Mouse (Mus musculus): ENCODE results near the gene Stat6.

The Stat6 gene

DNA sequence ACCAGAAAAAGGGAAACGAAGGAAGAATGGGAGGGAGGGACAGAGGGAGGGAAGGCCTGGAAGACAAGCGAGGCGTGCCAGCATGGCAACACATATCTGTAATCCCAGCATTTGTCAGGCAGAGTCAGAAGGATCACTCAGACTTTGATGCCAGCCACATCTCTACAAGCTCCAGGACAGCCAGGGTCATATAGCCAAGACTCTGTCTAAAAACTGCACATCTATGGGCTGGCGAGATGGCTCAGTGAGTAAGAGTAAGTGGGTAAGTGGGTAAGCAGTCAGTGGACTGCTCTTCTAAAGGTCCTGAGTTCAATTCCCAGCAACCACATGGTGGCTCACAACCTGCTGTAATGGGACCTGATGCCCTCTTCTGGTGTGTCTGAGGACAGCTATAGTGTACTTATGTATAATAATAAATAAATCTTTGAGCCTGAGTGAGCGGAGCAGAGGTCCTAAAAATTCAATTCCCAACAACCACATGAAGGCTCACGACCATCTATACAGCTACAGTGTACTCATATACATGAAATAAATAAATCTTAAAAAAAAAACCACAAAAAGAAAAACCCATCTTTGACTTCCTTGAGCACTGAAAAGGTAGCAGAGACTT is 31.4 kb downstream of the Stat6 start:
- DNase-seq (ENCODE audit: low spot score) = no peak

DNA sequence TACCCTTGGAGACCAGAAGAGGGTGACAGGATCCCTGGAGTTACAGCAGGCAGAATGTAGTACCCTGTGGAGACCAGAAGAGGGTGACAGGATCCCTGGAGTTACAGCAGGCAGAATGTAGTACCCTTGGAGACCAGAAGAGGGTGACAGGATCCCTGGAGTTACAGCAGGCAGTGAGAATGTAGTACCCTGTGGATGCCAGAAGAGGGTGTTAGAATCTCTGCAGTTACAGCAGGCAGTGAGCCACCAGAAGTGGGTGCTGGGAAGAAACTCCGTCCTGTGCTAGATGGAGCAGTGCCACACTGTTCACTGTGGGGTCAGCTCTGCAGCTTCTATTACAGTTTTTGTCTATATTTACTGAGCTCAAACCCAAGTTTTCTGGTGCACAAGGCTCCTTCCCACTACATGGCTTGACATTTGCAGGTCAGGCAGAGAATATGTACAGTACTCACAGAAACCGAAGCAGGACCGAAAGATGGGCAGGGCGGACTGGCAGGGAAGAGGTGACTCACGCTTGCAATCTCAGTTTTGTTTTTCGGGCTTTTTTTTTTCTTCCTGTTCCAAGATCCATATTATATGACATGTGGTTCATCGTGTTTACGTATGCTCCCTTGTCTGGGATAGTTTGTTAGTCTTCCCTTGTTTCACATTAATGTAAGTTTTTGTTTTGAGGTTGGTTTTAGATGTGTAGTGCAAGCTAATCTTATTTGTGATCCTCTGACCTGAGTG is 32.2 kb downstream of the Stat6 start:
- DNase-seq (ENCODE audit: low spot score) = peak; percentile 78

DNA sequence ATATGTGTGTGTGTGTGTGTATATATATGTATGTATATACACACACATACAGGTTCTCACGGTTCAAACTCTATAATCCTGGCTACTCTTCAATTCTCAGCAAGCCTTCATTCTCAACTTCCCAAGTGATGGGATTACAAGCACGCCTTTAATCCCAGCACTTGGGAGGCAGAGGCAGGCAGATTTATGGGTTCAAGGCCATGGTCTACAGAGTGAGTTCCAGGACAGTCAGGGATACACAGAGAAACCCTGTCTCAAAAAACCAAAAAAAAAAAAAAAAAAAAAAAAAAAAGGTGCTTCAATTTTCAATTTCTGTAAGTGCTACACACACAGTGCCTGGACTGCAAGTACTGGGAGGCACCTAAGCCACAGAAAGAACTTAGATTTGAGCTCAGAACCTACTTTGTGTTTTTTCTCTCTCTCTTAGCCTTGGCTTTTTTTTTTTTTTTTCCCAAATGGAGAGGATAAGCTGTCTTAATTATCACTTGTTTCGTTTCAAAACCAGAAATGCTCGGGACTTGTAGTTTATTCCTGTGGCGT is 33.1 kb downstream of the Stat6 start:
- no peak for DNase-seq (ENCODE audit: low spot score)

DNA sequence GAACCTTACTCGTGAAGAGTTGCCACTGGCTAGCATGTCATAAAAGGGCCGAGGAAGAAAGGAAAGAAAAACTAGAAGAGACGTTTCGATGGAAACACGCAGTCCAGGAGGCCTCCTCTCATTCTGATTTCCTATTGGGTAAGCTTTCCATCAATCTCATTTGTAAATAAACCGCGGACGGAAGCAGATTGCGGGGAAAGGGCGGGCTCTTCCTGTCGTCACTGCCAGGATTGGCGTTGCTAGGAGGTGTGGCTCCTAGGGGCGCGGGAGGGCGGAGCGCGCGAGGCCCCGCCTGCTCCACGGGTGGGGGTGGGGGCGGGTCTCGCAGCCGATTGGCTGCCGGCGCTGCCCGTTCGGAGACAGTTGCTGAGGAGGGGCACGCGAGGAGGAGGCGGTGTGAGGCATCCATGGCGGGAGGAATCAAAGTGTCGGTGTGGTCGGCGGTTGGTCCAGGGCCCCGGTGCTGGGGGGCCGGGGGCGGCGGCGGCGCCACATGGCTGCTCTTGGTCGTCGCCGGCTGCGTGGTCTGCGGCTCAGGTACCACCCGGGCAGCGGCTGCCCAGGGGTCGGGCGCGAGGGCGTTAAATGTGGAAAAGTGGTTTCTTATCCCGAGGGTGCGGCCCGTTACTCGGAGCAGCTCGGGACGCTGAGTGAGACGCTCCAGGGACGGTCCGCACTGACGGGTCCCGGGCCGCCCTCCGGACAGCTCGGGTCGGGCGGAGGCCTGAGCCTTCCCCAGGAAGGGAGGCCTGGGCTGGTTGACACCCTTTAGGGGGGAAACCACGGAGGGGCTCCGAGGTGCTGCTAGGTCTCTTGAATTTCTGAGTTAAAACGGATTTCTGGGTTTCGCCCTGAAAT is 34.1 kb downstream of the Stat6 start:
- DNase-seq (ENCODE audit: low spot score) = peak; percentile 94

- peak; percentile 60 for DNase-seq (ENCODE audit: low spot score)
Observed at GRCm38 (mm10) chr10:127677591-127678336, 35.0 kb downstream of the Stat6 start.

DNA sequence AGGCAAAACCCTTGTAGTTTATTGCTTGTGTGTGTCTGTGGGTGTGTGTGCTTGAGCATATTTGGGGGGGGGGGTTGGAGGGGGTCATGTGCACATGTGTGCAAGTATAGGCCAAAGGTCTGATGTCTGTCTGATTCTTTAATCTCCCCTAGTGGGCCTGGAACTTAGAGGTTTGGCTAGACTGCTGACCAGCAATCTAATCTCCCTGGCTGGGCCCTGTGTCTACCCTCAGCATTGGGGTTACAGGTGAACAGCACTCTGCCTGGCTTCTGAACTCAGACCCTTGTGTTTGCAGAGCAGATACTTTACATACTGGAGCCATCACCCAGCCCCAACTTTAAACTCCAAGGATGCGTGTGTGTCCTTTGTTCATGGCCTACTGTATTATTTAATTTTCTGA is 36.4 kb downstream of the Stat6 start:
- DNase-seq (ENCODE audit: low spot score) = no peak

DNA sequence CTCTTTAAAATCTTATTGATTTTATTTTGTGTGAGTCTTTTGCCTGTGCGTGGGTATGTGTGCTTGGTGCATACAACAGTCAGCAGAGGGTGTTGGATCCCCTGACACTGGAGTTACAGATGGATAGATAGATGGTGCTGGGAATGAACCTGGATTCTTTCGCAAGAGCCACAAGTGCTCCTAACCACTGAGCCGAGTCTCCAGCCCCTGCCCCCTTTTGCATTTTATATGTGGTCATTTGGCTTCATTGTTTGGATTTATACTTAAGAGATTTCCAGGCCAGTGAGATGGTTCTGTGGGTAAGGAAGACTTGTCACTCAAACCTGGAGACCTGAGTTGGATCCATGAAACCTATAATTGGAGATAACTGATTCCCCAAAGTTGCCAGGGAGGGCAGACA is 37.1 kb downstream of the Stat6 start:
- DNase-seq (ENCODE audit: low spot score) = no peak

DNA sequence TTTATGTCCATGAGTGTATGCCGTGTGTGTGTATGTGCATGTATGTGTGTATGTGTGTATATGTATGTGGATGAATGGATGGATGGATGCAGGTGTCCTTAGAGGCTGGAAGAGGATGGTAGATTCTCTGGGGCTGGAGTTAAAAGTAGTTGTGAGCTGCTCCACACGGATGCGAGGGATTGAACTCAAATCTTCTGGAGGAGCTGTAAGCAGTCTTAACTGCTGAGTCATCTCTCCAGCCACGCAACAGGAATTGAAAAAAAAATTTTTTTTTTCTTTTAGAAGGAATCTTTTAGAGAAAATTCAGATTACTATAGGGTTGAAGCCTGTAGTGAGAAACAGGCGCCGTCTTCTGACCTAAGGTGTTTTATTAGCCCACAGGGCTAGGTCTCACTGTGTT is 40.1 kb downstream of the Stat6 start:
- DNase-seq (ENCODE audit: low spot score) = no peak

DNA sequence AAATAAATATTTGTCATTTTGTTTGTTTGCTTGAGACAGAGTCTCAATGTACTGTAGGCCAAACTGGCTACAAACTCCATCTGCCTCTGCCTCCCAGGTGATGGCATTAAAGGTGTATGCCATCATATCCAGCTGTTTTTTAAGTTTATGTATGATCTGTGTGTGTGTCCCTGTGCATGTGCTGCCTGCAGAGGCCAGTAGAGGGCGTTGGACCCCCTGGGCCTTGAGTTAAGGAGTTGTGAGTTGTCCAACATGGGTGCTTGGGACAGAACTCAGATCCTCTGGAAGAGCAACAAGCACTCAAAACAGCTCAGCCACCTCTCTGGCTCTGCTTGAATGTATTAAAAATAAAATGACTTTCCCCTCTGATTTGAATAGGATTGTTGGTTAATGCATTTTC is 48.3 kb downstream of the Stat6 start:
- DNase-seq (ENCODE audit: low spot score) = no peak

DNA sequence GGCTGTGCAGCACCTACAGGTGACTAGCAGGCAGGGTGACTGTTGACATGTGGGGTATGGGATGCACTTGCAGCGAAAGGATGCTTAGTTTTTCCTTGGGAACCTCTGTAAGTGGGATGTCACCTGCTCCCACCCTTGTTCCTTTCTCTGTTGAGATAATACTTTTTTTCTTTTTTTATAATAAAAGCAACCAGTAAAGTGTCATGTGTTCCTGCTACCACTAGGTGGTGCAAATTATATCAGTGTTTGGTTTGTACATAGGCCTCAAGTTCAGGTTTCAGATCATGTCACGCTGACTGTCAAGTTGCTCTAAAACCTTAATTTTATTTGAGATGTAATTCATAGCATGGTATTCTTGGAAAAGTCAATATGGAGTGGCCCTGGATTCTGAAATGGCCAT is 51.9 kb downstream of the Stat6 start:
- DNase-seq (ENCODE audit: low spot score) = no peak

DNA sequence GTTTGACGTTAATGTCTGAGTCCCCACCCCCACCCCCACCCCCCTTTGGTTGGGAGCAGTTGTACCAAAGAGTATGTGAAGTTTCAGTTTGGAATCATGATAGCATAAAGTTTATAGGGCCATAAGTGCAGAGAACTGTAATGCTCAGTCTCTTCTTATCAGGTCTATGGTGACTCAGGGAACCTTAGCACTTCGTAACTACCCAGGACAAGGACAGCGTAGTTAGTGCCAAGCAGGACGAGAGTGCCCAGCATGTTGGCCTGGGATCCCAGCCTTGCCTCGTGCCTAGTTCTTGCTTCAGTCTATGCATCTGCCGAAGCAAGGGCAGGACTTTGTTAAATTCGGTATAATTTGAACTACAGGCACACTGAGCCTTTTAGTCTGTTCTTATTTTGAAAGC is 53.0 kb downstream of the Stat6 start:
- DNase-seq (ENCODE audit: low spot score) = no peak

DNA sequence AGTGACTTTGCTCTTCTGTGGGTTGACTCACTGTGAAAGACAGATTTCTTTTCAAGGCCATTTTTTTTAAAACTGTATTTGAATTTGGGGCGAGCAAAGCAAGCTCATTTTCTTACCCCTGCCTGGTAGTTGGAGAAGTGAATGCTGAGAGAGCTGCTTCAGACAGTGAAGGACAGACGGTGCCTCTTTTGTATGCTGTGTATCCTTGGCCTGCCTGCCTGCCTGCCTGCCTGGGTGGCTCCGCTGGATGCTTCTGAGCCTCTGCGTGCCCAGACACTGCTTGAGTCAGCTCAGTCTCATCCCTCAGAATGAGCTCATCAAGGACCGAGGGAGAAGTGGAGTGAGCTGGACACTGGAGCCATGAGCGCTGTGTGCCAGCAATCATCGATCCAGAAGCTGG is 56.2 kb downstream of the Stat6 start:
- DNase-seq (ENCODE audit: low spot score) = no peak

GRCm38 (mm10) chr10:127703299-127703698 is 60.5 kb downstream of the Stat6 start:
- DNase-seq (ENCODE audit: low spot score) = no peak

- no peak for DNase-seq (ENCODE audit: low spot score)
Observed at GRCm38 (mm10) chr10:127704293-127704692, 61.5 kb downstream of the Stat6 start.

GRCm38 (mm10) chr10:127704766-127705220 is 62.0 kb downstream of the Stat6 start, which contains the start of gene Myo1a:
Gene Myo1a (plus strand): TSS chr10:127705170.
- DNase-seq (ENCODE audit: low spot score) = no peak

GRCm38 (mm10) chr10:127705783-127706182 is 63.0 kb downstream of the Stat6 start:
- DNase-seq (ENCODE audit: low spot score) = no peak

GRCm38 (mm10) chr10:127707721-127708120 is 64.9 kb downstream of the Stat6 start:
- DNase-seq (ENCODE audit: low spot score) = peak; percentile 71

DNA sequence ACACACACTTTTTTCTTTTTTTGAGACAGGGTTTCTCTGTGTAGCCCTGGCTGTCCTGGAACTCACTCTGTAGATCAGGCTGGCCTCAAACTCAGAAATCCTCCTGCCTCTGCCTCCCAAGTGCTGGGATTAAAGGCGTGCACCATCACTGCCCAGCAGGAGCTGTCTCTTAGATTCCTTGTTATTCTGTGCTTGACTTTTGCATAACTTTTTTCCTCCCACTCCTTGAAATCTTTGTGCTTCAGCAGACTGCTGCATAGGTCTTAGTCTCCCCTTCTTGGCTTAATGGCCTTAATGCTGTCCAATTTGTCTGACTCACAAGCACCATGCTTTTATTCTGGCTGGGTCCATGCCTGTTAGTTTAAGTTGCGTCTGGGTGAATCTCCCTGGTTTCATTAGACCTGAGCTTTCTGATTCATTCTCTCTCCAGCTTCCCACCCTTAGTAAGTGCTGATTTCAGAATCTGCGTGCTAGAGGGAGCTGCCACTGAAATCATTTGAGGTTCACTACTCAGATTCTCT is 66.1 kb downstream of the Stat6 start:
- no peak for DNase-seq (ENCODE audit: low spot score)

GRCm38 (mm10) chr10:127710331-127710730 is 67.5 kb downstream of the Stat6 start:
- DNase-seq (ENCODE audit: low spot score) = no peak
